Mouse (Mus musculus): ENCODE results near the gene Zp2.

Gene Zp2

GRCm38 (mm10) chr7:120106356-120106755, 38.7 kb downstream of the Zp2 start:
- H3K36me3 ChIP-seq (ENCODE audit: control insufficient read depth, insufficient read depth, low read length, poor library complexity, severe bottlenecking), result no peaks in the 10 kb centered on the region
- no peak for DNase-seq (ENCODE audit: low read depth, low spot score)
- no peaks in the 10 kb centered on the region for H3K27me3 ChIP-seq (ENCODE audit: control insufficient read depth, insufficient read depth, low read length, poor library complexity, severe bottlenecking)

- DNase-seq (ENCODE audit: low read depth, low spot score), result no peak
- no peaks in the 10 kb centered on the region for H3K27me3 ChIP-seq (ENCODE audit: control insufficient read depth, insufficient read depth, low read length, poor library complexity, severe bottlenecking)
- no peaks in the 10 kb centered on the region for H3K36me3 ChIP-seq (ENCODE audit: control insufficient read depth, insufficient read depth, low read length, poor library complexity, severe bottlenecking)
These were observed 40.1 kb downstream of the Zp2 start for GRCm38 (mm10) chr7:120104975-120105374.

DNA sequence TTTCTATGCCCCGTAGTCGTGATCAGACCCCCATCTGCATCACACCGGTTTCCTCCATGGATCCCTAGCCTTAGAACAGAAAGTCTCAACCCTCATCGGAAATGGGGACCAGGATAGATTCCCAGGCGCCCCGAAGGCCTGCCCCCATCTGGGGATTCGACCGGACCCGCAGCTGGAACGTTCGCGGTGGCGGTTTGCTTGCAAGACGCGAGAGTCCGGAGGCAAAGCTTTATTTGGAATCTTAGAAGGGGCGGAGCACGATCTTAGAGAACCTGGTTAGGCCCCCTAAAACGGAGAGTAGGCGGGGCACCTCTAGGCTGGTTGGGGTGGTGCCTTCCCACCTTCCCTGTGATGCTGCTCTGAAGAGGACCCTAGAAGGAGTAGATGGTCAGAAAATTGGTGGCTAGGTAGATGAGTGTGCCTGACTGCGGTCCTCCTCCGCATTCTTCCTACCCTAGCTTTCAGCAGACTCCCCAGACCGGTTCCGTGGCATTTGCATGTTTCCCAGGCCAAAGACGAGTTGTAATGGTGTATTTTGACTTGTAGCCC, 42.0 kb downstream of the Zp2 start:
- no peak for DNase-seq (ENCODE audit: low read depth, low spot score)
- Histone ChIP-seq H3K27me3 (ENCODE audit: control insufficient read depth, insufficient read depth, low read length, poor library complexity, severe bottlenecking) (no peaks in the 10 kb centered on the region), H3K36me3 (ENCODE audit: control insufficient read depth, insufficient read depth, low read length, poor library complexity, severe bottlenecking) (no peaks in the 10 kb centered on the region)

DNA sequence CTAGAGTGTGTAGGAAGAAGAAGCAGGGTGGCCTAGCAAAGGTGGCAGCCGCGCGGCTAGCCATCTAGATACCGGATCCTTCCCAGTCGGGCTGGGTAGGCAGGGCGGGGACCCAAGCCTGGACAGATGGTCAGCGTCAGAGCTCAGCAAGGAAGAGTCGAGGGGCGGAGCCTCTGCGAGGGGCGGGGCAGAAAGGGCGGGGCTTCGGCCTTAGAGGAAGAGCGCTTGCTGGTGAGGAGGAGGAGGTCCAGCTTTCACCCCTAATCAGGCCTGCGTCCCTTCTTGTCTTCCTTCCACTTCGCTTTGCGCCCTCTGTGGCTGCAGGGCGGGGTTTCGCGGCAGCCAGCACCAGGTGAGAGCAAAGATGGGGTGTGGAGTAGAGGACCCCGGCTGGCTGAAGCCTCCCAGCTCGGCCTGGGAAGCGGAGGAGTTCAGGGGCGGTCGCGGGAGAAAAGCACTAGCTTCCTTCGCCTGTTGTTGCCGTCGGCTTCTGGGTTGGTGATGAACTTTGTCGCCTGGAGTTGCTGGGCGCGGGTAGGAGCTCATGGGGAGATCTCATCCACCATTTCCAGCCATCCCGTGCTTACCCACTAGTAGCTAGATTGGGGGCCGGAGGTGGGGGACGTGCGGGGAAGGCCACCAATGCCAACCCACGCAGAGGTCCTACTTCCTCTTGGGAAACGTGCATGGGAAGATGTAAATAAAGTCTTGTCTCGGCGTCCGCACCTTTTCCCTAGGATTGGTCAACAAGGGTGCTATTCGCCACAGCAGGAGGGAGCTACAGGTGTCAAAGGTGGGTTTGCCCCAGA, 42.7 kb downstream of the Zp2 start, which contains the start of gene Tmem159:
Gene Tmem159 (plus strand): TSS at position 190 of the 809 bp plus-strand sequence.
- Histone ChIP-seq H3K36me3 (ENCODE audit: control insufficient read depth, insufficient read depth, low read length, poor library complexity, severe bottlenecking) (no peaks in the 10 kb centered on the region), H3K27me3 (ENCODE audit: control insufficient read depth, insufficient read depth, low read length, poor library complexity, severe bottlenecking) (no peaks in the 10 kb centered on the region)
- DNase-seq (ENCODE audit: low read depth, low spot score), result peak; percentile 47

DNA sequence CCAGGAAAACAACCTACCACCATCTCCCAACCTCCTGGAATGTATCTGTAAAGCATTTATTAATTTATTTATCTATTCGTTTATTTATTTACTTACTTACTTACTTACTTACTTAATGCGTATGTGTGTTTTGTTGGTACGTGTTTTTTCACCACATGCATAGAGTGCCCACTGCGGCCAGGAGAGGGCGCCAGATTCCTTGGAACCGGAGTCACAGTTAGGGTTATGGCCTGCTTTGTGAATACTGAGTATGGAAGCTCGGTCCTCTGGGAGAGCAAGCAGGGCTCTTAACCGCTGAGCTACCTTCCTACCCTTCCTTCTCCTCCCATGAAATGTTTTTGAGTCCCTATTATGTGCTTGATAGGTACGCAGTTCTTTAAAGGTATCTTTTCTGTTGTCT, 46.7 kb downstream of the Zp2 start:
- no peaks in the 10 kb centered on the region for H3K27me3 ChIP-seq (ENCODE audit: control insufficient read depth, insufficient read depth, low read length, poor library complexity, severe bottlenecking)
- no peaks in the 10 kb centered on the region for H3K36me3 ChIP-seq (ENCODE audit: control insufficient read depth, insufficient read depth, low read length, poor library complexity, severe bottlenecking)
- peak; percentile 23 for DNase-seq (ENCODE audit: low read depth, low spot score)

GRCm38 (mm10) chr7:120097845-120098244, 47.2 kb downstream of the Zp2 start:
- DNase-seq (ENCODE audit: low read depth, low spot score), result no peak
- Histone ChIP-seq H3K36me3 (ENCODE audit: control insufficient read depth, insufficient read depth, low read length, poor library complexity, severe bottlenecking) (no peaks in the 10 kb centered on the region), H3K27me3 (ENCODE audit: control insufficient read depth, insufficient read depth, low read length, poor library complexity, severe bottlenecking) (no peaks in the 10 kb centered on the region)

- no peak for DNase-seq (ENCODE audit: low read depth, low spot score)
These were observed 49.9 kb downstream of the Zp2 start, which contains the start of gene Dnah3 for GRCm38 (mm10) chr7:120095180-120095579. Gene Dnah3 (minus strand): TSS chr7:120095280.

GRCm38 (mm10) chr7:120094216-120094615, 50.9 kb downstream of the Zp2 start:
- H3K27me3 ChIP-seq (ENCODE audit: control insufficient read depth, insufficient read depth, low read length, poor library complexity, severe bottlenecking), result no peaks in the 10 kb centered on the region
- no peak for DNase-seq (ENCODE audit: low read depth, low spot score)

More at GRCm38 (mm10) chr7:120095180-120095579, 49.9 kb downstream of the Zp2 start, which contains the start of gene Dnah3:
- H3K36me3 ChIP-seq (ENCODE audit: control insufficient read depth, insufficient read depth, low read length, poor library complexity, severe bottlenecking), result no peaks in the 10 kb centered on the region
- H3K27me3 ChIP-seq (ENCODE audit: control insufficient read depth, insufficient read depth, low read length, poor library complexity, severe bottlenecking), result no peaks in the 10 kb centered on the region

GRCm38 (mm10) chr7:120093033-120093432, 52.1 kb downstream of the Zp2 start:
- no peaks in the 10 kb centered on the region for H3K27me3 ChIP-seq (ENCODE audit: control insufficient read depth, insufficient read depth, low read length, poor library complexity, severe bottlenecking)

More at GRCm38 (mm10) chr7:120094216-120094615, 50.9 kb downstream of the Zp2 start:
- no peaks in the 10 kb centered on the region for H3K36me3 ChIP-seq (ENCODE audit: control insufficient read depth, insufficient read depth, low read length, poor library complexity, severe bottlenecking)

GRCm38 (mm10) chr7:120080177-120080576, 64.9 kb downstream of the Zp2 start:
- DNase-seq (ENCODE audit: low read depth, low spot score), result no peak
- Histone ChIP-seq H3K36me3 (ENCODE audit: control insufficient read depth, insufficient read depth, low read length, poor library complexity, severe bottlenecking) (no peaks in the 10 kb centered on the region), H3K27me3 (ENCODE audit: control insufficient read depth, insufficient read depth, low read length, poor library complexity, severe bottlenecking) (no peaks in the 10 kb centered on the region)

More at GRCm38 (mm10) chr7:120093033-120093432, 52.1 kb downstream of the Zp2 start:
- no peaks in the 10 kb centered on the region for H3K36me3 ChIP-seq (ENCODE audit: control insufficient read depth, insufficient read depth, low read length, poor library complexity, severe bottlenecking)
- DNase-seq (ENCODE audit: low read depth, low spot score), result no peak

Measured in splenic B cell, adult 2 months (primary cell).